Mouse (Mus musculus) spleen, postnatal 10 days (tissue): ENCODE results near the gene Jagn1.

Source experiments
- DNase-seq, 2 experiments: peaks; one replicate each; pipeline ENCODE4 v3.0.0; 2021 to 2022; ENCODE audit warnings: low spot score in 2 of 2

The Jagn1 gene

DNA sequence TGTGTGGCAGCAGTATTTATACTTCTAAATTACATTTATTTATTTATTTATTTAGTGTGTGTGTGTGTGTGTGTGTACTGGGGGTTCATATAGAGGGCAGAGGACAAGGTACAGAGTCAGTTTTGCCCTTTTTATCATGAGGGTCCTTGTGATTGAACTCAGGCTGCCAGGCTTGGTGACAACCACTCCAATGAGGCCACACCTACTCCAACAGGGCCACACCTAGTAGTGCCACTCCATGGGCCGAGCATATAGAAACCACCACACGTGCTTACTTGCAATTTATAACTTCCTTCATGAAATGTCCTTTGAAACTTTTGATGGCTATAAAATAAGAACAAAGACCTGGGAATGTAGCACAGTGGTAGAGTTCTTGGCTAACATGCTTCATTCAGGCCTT, 30.9 kb downstream of the Jagn1 start:
- DNase-seq, result no peak

- no peak for DNase-seq
These were observed 31.3 kb downstream of the Jagn1 start for GRCm38 (mm10) chr6:113473715-113474114.

DNA sequence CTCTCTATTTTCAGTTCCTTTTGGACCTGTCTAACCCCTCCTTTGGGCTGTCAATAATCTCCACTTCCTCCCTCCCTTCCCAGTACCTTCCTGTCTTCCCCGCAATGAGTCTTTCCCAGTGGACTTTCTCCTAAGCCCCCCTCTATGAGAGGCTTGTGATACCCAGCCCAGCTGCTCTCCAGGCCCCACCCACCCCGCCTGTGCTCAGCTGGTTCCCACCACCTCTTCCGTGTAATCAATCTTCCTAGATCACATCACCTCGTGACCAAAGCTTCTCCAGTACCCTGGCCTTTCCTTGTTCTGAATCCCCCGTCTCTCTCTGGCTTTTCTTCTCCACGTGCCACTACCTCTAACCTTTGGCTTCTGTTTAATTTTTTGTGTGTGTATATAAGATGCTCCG, 35.0 kb downstream of the Jagn1 start:
- no peak for DNase-seq

DNA sequence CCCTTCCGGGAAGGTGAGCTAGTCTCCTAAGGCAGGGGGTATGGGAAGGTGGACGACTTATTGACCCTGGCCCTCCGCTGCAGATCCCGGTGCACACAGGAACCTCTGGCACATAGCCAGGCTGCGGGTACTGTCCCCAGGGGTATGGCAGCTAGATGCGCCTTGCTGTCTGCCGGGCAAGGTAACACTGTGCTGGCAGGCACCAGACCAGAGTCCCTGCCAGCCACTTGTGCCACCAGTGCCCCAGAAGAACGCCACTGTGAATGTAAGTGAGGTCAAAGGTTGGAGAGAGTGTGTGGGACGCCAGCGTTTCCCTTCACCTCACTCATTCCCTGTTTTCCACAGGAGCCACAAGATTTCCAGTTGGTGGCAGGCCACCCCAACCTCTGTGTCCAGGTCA, 36.5 kb downstream of the Jagn1 start:
- no peak for DNase-seq

- no peak for DNase-seq
These were observed 38.4 kb downstream of the Jagn1 start for GRCm38 (mm10) chr6:113480555-113481373.

DNA sequence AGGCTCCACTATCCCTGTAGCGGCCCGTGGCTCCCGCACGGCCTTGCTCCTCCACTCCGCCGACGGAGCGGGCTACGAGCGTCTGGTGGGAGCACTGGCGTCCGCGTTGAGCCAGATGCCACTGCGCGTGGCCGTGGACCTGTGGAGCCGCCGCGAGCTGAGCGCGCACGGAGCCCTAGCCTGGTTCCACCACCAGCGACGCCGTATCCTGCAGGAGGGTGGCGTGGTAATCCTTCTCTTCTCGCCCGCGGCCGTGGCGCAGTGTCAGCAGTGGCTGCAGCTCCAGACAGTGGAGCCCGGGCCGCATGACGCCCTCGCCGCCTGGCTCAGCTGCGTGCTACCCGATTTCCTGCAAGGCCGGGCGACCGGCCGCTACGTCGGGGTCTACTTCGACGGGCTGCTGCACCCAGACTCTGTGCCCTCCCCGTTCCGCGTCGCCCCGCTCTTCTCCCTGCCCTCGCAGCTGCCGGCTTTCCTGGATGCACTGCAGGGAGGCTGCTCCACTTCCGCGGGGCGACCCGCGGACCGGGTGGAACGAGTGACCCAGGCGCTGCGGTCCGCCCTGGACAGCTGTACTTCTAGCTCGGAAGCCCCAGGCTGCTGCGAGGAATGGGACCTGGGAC, 40.2 kb downstream of the Jagn1 start:
- DNase-seq, result peak; percentile 17 to 57

DNA sequence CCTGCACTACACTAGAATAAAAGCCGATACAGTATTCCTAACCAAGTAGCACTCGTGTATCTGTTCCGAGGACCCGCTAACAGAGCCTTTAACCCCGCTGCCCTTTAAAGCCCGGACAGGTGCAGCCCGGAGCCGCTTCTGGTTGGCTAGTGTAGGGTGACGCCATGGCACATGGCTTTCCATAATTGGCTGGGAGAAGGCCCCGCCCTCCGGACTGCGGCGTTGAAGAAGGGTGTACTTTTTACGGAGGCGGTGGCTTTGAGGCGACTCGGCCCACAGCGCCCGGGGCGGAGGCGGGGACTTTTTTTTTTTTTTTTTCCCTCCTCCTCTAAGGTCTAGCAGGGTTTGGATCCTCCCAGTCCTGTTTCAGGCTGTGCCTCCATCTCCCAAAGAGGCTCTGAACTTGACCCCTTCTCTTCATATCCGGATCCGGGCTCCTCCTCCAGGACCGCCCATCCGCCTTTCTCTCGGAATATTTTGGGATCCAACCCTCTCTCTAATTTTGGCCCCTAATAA, 40.8 kb downstream of the Jagn1 start, which contains the start of gene Creld1:
TSS of gene Creld1 (plus strand) at position 198 of the 516 bp plus-strand sequence.
- peak; percentile 81 to 95 for DNase-seq

DNA sequence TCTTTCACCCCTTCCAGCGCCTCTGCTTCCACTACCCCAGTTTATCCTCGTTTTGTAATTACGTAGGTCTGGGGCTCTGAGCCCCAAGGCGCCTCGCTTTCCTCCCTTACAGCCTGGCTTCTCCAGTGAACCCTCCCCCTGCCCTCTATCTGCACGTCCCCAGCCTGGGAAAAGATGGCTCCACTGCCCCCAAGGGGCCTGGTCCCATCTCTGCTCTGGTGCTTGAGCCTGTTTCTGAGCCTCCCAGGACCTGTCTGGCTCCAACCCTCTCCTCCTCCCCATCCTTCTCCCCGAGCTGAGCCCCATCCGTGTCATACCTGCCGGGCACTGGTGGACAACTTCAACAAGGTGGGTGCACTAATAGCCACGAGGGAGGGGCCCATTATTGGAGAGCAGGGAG, 41.4 kb downstream of the Jagn1 start:
- peak; percentile 20 to 33 for DNase-seq

- DNase-seq, result no peak
These were observed 44.8 kb downstream of the Jagn1 start for GRCm38 (mm10) chr6:113487125-113487576.

GRCm38 (mm10) chr6:113489410-113489809, 47.0 kb downstream of the Jagn1 start:
- no peak for DNase-seq

DNA sequence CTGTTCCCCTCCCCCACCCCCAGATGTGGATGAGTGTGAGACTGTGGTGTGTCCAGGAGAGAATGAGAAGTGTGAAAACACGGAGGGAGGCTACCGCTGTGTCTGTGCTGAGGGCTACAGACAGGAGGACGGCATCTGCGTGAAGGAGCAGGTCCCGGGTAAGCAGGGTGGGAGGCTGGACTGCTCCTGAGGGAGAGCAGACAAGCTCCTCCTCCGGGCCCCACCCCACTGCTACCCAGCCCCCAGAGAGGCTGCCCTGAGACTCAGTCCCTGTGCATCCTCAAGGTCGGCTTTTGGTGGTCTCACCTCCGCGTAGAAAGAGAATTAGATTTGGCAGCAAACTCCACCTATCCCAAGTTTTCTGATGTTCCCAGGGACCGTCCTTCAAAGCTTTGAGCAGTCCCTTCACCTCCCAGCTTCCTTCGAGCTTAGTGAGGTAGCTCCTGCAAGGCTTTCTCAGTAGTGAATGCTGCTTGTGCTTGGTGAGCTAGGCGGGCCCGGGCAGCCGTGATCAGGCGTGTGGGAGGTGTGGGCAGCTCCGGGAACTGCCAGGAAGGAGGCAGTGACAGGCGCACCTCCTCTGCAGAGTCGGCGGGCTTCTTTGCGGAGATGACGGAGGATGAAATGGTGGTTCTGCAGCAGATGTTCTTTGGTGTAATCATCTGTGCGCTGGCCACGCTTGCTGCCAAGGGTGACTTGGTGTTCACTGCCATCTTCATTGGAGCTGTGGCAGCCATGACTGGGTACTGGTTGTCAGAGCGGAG, 49.9 kb downstream of the Jagn1 start:
- DNase-seq, result no peak

DNA sequence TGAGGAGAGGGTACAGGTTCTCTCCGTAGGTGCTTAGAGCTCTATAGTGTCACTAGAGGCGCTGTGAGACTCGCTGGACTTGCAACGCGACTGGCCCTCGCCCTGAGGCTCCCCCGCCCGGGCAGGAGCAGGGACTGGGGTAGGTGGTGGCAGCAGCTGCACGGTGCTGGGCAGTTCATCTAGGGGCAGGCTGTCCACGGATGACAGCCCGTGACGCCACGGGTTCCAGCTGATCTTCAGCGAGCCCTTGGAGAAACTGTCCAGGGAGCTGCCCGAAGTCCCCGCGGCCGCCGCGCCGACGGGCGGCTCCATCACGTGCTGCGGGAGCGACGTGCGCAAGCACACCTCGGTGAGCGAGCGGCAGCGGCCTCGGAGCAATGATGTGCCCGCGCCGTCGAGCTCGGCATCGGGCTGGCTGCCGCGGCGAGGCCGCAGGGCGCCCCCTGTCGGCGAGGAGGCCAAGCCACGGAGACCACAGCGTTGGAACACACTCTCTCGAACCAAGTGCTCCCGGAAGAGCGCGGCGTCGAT, 52.0 kb downstream of the Jagn1 start:
- DNase-seq, result peak; percentile 69 to 86

DNA sequence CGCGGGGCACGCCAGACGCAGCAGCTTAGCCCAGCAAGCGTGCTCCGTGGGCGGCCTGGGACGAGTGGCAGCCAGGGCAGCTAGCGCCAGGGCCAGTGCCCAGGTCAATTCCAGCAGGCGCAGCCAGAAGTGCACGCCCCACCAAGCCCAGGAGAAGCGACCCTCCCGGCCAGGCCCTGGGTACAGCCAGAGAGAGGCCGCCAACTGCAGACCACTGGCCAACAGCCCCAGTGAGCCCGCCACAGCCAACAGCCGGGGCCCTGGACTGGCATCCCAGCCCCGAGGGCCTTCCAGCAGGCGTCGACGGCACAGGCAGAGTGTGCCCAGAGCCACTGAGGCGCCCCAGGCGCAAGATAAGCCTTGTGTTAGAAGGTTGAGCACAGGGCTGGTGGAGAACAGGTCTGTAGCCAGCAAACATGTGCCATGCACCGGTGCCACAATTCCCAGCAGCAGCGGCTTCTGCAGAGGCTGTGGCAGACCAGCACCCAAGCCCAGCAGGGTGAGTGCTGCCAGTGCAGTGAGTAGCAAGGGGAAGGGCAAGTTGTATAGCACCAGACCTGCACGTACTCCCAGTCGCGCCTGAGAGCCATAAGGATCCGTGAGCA, 52.8 kb downstream of the Jagn1 start:
- DNase-seq, result no peak
